Mouse (Mus musculus) kidney, postnatal 0 days (tissue): ENCODE data around the gene Tmod2. TPM values are rescaled to one million over a fixed set of nuclear protein-coding genes. Genes with fewer than 3 reads are reported as not detected.

ENCODE experiments used
- ATAC-seq: fragments of 200-750 bp; cut with Nextera tagmentation; replicated peaks from 2 replicates; pipeline ENCODE4 v1.8.0; 2017; ENCODE audit warnings: low read depth, moderate number of reproducible peaks, moderate TSS enrichment, moderate library complexity; ENCODE audit not compliant: low FRiP score
- DNase-seq: peaks from one replicate; pipeline ENCODE4 v3.0.0-alpha.2; 2016; ENCODE audit warnings: low spot score
- H3K27ac ChIP-seq: fragments of 300-500 bp; sonication (generic); 2 replicates; pipeline ENCODE4 v1.5.1; 2014; ENCODE audit warnings: mild to moderate bottlenecking
- H3K27me3 ChIP-seq: fragments of 300-500 bp; sonication (generic); 2 replicates; pipeline ENCODE4 v1.6.1; 2014; ENCODE audit warnings: low read length, mixed read lengths; ENCODE audit not compliant: insufficient read depth
- H3K36me3 ChIP-seq: fragments of 300-500 bp; sonication (generic); 2 replicates; pipeline ENCODE4 v1.6.1; 2014; ENCODE audit warnings: low read length, mixed read lengths; ENCODE audit not compliant: insufficient read depth
- H3K4me1 ChIP-seq: fragments of 300-500 bp; sonication (generic); replicated peaks from 2 replicates; pipeline ENCODE4 v1.6.1; 2014; ENCODE audit warnings: antibody characterized with exemption, low read length, mixed read lengths; ENCODE audit not compliant: insufficient read depth
- H3K4me2 ChIP-seq: fragments of 300-500 bp; sonication (generic); 2 replicates; pipeline ENCODE4 v1.6.1; 2014; ENCODE audit warnings: mild to moderate bottlenecking, low read length, moderate library complexity, mixed read lengths
- H3K4me3 ChIP-seq: fragments of 300-500 bp; sonication (generic); replicated peaks from 2 replicates; pipeline ENCODE4 v1.5.1; 2014; ENCODE audit warnings: low read depth, low read length
- H3K9ac ChIP-seq: fragments of 300-500 bp; sonication (generic); 2 replicates; pipeline ENCODE4 v1.6.1; 2014; ENCODE audit warnings: low read depth, low read length
- H3K9me3 ChIP-seq: fragments of 300-500 bp; sonication (generic); replicated peaks from 2 replicates; pipeline ENCODE4 v1.6.1; 2016; ENCODE audit warnings: low read length, inconsistent platforms, mixed read lengths
- CTCF ChIP-seq: IDR thresholded peaks from 2 replicates; pipeline ENCODE4 v1.5.1; 2016; ENCODE audit warnings: antibody characterized with exemption, low read depth, mild to moderate bottlenecking, moderate library complexity
- WGBS: fragments of 180-500 bp; shearing (Covaris S2); extraction: QIAGEN DNeasy Blood & Tissue Kit; methylation state at CpG from one replicate; pipeline ENCODE4 v1.1.7; 2014; 5-methylcytosine and 5-hydroxymethylcytosine counted together
- polyA plus RNA-seq: library from polyadenylated mRNA; unstranded; fragments of >200 nt; fragmentation: Nextera tagmentation; extraction: Ambion mirVana; gene quantifications from 2 replicates; pipeline ENCODE4 v1.2.1, GENCODE M21; 2015

Tmod2 gene
- polyA plus RNA-seq, 1 experiment from 2014 or later = 12.4 TPM

- H3K4me1 ChIP-seq = no peaks in the 10 kb centered on the region
- ATAC-seq (no peak), DNase-seq (peak; percentile 84)
- 58% methylated on average over 4 of the region's 4 CpGs for WGBS
- H3K9ac ChIP-seq = no peak overlapping the region
- peak; percentile 82 for TF ChIP-seq CTCF
- H3K9me3 ChIP-seq = no peaks in the 10 kb centered on the region
- H3K36me3 ChIP-seq = 0 out of 2 replicates have a peak, but pooled peaks cover 5% of the 10 kb centered on the region
- H3K4me2 ChIP-seq = no peak overlapping the region
- no peak overlapping the region for H3K4me3 ChIP-seq
- no peak overlapping the region for H3K27ac ChIP-seq
- H3K27me3 ChIP-seq = no peaks in the 10 kb centered on the region
Observed at GRCm38 (mm10) chr9:75521788-75522187, 89.3 kb downstream of the Tmod2 start.

GRCm38 (mm10) chr9:75520940-75521339 is 90.2 kb downstream of the Tmod2 start:
- no peak overlapping the region for H3K4me2 ChIP-seq
- ATAC-seq (no peak), DNase-seq (no peak)
- 0 out of 2 replicates have a peak, but pooled peaks cover 6% of the 10 kb centered on the region for H3K36me3 ChIP-seq
- 92% methylated on average over 8 of the region's 8 CpGs for WGBS
- H3K9ac ChIP-seq = no peak overlapping the region
- H3K27ac ChIP-seq = no peak overlapping the region
- no peaks in the 10 kb centered on the region for H3K9me3 ChIP-seq
- H3K4me3 ChIP-seq = no peak overlapping the region
- H3K27me3 ChIP-seq = no peaks in the 10 kb centered on the region
- no peak for TF ChIP-seq CTCF
- H3K4me1 ChIP-seq = no peaks in the 10 kb centered on the region

GRCm38 (mm10) chr9:75517751-75518150 is 93.4 kb downstream of the Tmod2 start:
- H3K4me3 ChIP-seq = no peak overlapping the region
- ATAC-seq (no peak), DNase-seq (no peak)
- 76% methylated on average over 3 of the region's 3 CpGs for WGBS
- H3K36me3 ChIP-seq = peaks cover 19% of the 10 kb centered on the region; the same call in 1 of the 2 replicates
- no peak for TF ChIP-seq CTCF
- H3K27me3 ChIP-seq = no peaks in the 10 kb centered on the region
- no peaks in the 10 kb centered on the region for H3K4me1 ChIP-seq
- no peak overlapping the region for H3K9ac ChIP-seq
- no peak overlapping the region for H3K4me2 ChIP-seq
- H3K9me3 ChIP-seq = no peaks in the 10 kb centered on the region
- no peak overlapping the region for H3K27ac ChIP-seq

Other genes with a start within 250 kb of the Tmod2 start
- gene Mapk6, start 201.3 kb downstream of the Tmod2 start, polyA plus RNA-seq = 39.9 and 40.1 TPM in 2 replicates
- 31.4 and 36.6 TPM in 2 replicates for gene Leo1, start 169.8 kb downstream of the Tmod2 start, polyA plus RNA-seq
- gene Tmod3, start 51.7 kb downstream of the Tmod2 start, polyA plus RNA-seq = 120 and 131 TPM in 2 replicates
- gene Lysmd2, start 14.4 kb upstream of the Tmod2 start, polyA plus RNA-seq = 31.4 and 34.7 TPM in 2 replicates
- gene Scg3, start 72.7 kb upstream of the Tmod2 start, polyA plus RNA-seq = 0.18 TPM in 2 replicates
- gene Bmp5, start 164.0 kb upstream of the Tmod2 start, polyA plus RNA-seq = 0.38 and 0.39 TPM in 2 replicates